Mouse (Mus musculus): ENCODE data around the gene Arl9.

GRCm38 (mm10) chr5:77052616-77053015 lies 48.8 kb downstream of the Arl9 start:
- no peak for TF ChIP-seq EP300 (IDR thresholded peaks at IDR 0.05; ENCODE audit: insufficient read depth, low read depth, low read length)
- TF ChIP-seq CTCF (IDR thresholded peaks at IDR 0.05; ENCODE audit: low read depth, low read length) = no peak
- no peak for TF ChIP-seq POLR2A (IDR thresholded peaks at IDR 0.05; ENCODE audit: insufficient read depth, low read length)

Data from ES-Bruce4 (cell line).